Mouse (Mus musculus) activated CD4-positive, CD25-positive, alpha-beta regulatory T cell (primary cell): ENCODE data around the gene Eid2b. TPM values are rescaled to one million over a fixed set of nuclear protein-coding genes. Genes with fewer than 3 reads are reported as not detected.

Source experiments
- polyA plus RNA-seq, 2 experiments: library from polyadenylated mRNA; unstranded; fragments of 100-300 nt; shearing (Covaris generic); gene quantifications; one replicate each; pipeline ENCODE4 v1.2.1; 2017

Eid2b gene
- 1 to 10 TPM; 4.8 to 6.4 TPM for polyA plus RNA-seq

GRCm38 (mm10) chr7:28277615-28278278, at the start of gene Eid2b:
Gene Eid2b, plus strand, starts transcription at chr7:28277739.

GRCm38 (mm10) chr7:28267129-28268041, 10.2 kb upstream of the Eid2b start, which contains the start of gene Eid2:
Gene Eid2, plus strand, starts transcription at chr7:28267881.

GRCm38 (mm10) chr7:28290638-28291590, 13.4 kb downstream of the Eid2b start, which contains the start of gene Selenov:
Gene Selenov, minus strand, starts transcription at chr7:28291186.

GRCm38 (mm10) chr7:28301616-28302433, 24.3 kb downstream of the Eid2b start, which contains the start of gene Dll3:
Gene Dll3, minus strand, starts transcription at chr7:28302238.

GRCm38 (mm10) chr7:28311926-28312543, 34.5 kb downstream of the Eid2b start, which contains the start of gene Timm50:
Gene Timm50, minus strand, starts transcription at chr7:28312072.

Other genes with a start within 250 kb of the Eid2b start
- 100 to 1,000 TPM; 194 to 235 TPM for gene Psmc4, start 227.6 kb upstream of the Eid2b start, polyA plus RNA-seq
- under 1 TPM in 1 of 2 experiments, not detected in 1; 0.45 TPM for gene Fcgbp, start 206.5 kb upstream of the Eid2b start, polyA plus RNA-seq
- gene 9530053A07Rik, start 148.3 kb upstream of the Eid2b start, polyA plus RNA-seq = under 1 TPM in 1 of 2 experiments, not detected in 1; 0.15 TPM
- 100 to 1,000 TPM; 119 to 130 TPM for gene Fbl, start 108.0 kb upstream of the Eid2b start, polyA plus RNA-seq
- gene Dyrk1b, start 98.3 kb upstream of the Eid2b start, polyA plus RNA-seq = 10 to 100 TPM in 1 of 2 experiments, 1 to 10 TPM in 1; 8.7 to 14.0 TPM
- 10 to 100 TPM in 1 of 2 experiments, 1 to 10 TPM in 1; 9.0 to 10.8 TPM for gene Eid2, start 9.9 kb upstream of the Eid2b start, polyA plus RNA-seq
- gene Selenov, start 13.4 kb downstream of the Eid2b start, polyA plus RNA-seq = not detected
- gene Dll3, start 24.5 kb downstream of the Eid2b start, polyA plus RNA-seq = not detected
- 10 to 100 TPM; 72.3 to 82.6 TPM for gene Timm50, start 34.3 kb downstream of the Eid2b start, polyA plus RNA-seq
- gene Supt5, start 61.0 kb downstream of the Eid2b start, polyA plus RNA-seq = 100 to 1,000 TPM; 111 to 138 TPM
- gene Rps16, start 72.9 kb downstream of the Eid2b start, polyA plus RNA-seq = 1,000 to 10,000 TPM in 1 of 2 experiments, 100 to 1,000 TPM in 1; 690 to 1,103 TPM
- 10 to 100 TPM; 68.1 to 75.7 TPM for gene Plekhg2, start 94.9 kb downstream of the Eid2b start, polyA plus RNA-seq
- gene Zfp36, start 102.5 kb downstream of the Eid2b start, polyA plus RNA-seq = 100 to 1,000 TPM; 146 to 202 TPM
- 10 to 100 TPM; 23.7 to 29.5 TPM for gene Med29, start 115.0 kb downstream of the Eid2b start, polyA plus RNA-seq
- 100 to 1,000 TPM in 1 of 2 experiments, 10 to 100 TPM in 1; 88.9 to 102 TPM for gene Paf1, start 115.2 kb downstream of the Eid2b start, polyA plus RNA-seq
- gene Gmfg, start 159.7 kb downstream of the Eid2b start, polyA plus RNA-seq = 100 to 1,000 TPM; 631 to 791 TPM
- under 1 TPM; 0.79 to 0.81 TPM for gene Lrfn1, start 174.2 kb downstream of the Eid2b start, polyA plus RNA-seq
- not detected for gene Ifnl2, start 232.7 kb downstream of the Eid2b start, polyA plus RNA-seq
- gene Ifnl3, start 245.1 kb downstream of the Eid2b start, polyA plus RNA-seq = not detected